Mouse (Mus musculus) CH12.LX (cell line): Measurements from ENCODE around the gene Phf21a. TPM values are rescaled to one million over a fixed set of nuclear protein-coding genes. Genes with fewer than 3 reads are reported as not detected.

Experiments
- DNase-seq: peaks from one replicate; pipeline ENCODE4 v3.0.0-alpha.2; 2013; ENCODE audit errors: extremely low read depth
- H3K27ac ChIP-seq: 2 replicates; pipeline ENCODE4 v1.5.1; 2012; ENCODE audit warnings: low read depth, mild to moderate bottlenecking, control low read depth, moderate library complexity; ENCODE audit not compliant: insufficient read depth
- H3K27me3 ChIP-seq: replicated peaks from 2 replicates; pipeline ENCODE3; 2012; ENCODE audit warnings: inconsistent platforms
- H3K36me3 ChIP-seq, 2 experiments: replicated peaks in 1 of 2; 2 replicates each; pipeline versions ENCODE3 to v1.6.1; 2012; ENCODE audit warnings: inconsistent platforms in 1 of 2, low read length in 1 of 2, mild to moderate bottlenecking in 1 of 2, mixed read lengths in 1 of 2, moderate library complexity in 1 of 2; ENCODE audit not compliant: control insufficient read depth in 1 of 2, insufficient read depth in 1 of 2
- H3K4me1 ChIP-seq, 2 experiments: 2 replicates each; pipeline ENCODE4 v1.6.1; 2012; ENCODE audit warnings: inconsistent platforms in 1 of 2, moderate library complexity in 1 of 2; ENCODE audit not compliant: insufficient read depth in 2 of 2, control insufficient read depth in 1 of 2
- H3K4me2 ChIP-seq: 2 replicates; pipeline ENCODE4 v1.6.1; 2012; ENCODE audit warnings: low read depth, mild to moderate bottlenecking, control low read depth; ENCODE audit not compliant: poor library complexity, insufficient read depth, severe bottlenecking
- H3K4me3 ChIP-seq, 3 experiments: fragments of 150-350 bp in 1 of 3; sonication (generic) in 1 of 3; replicated peaks in 1 of 3; 2 replicates each; pipeline versions ENCODE3 to v1.5.1; 2011 to 2012; ENCODE audit warnings: low read depth in 2 of 3, low read length in 2 of 3, mild to moderate bottlenecking in 2 of 3, moderate library complexity in 2 of 3, control low read depth in 1 of 3, improper control_type of control experiment in 1 of 3, inconsistent platforms in 1 of 3, mixed read lengths in 1 of 3; ENCODE audit not compliant: poor library complexity in 1 of 3
- H3K79me2 ChIP-seq: replicated peaks from 2 replicates; pipeline ENCODE4 v1.6.1; 2012; ENCODE audit warnings: mild to moderate bottlenecking, moderate library complexity; ENCODE audit not compliant: control insufficient read depth, poor library complexity, insufficient read depth, severe bottlenecking; ENCODE audit errors: extremely low read depth
- H3K9ac ChIP-seq: 2 replicates; pipeline ENCODE4 v1.6.1; 2012; ENCODE audit warnings: low read depth, mild to moderate bottlenecking, control low read depth, moderate library complexity; ENCODE audit not compliant: insufficient read depth
- H3K9me3 ChIP-seq: replicated peaks from 2 replicates; pipeline ENCODE3; 2012; ENCODE audit warnings: low read length, inconsistent platforms, mixed read lengths
- BHLHE40 ChIP-seq: IDR thresholded peaks from 2 replicates; pipeline ENCODE4 v1.6.1; 2011; ENCODE audit warnings: mild to moderate bottlenecking, low read depth, low read length, improper control_type of control experiment
- E2F4 ChIP-seq: IDR thresholded peaks from 2 replicates; pipeline ENCODE4 v1.6.1; 2011; ENCODE audit warnings: low read depth, low read length, improper control_type of control experiment; ENCODE audit not compliant: insufficient replicate concordance
- ELF1 ChIP-seq: IDR thresholded peaks from 2 replicates; pipeline ENCODE4 v1.6.1; 2014; ENCODE audit warnings: low read depth, mild to moderate bottlenecking, inconsistent platforms, low read length, improper control_type of control experiment
- EP300 ChIP-seq: IDR thresholded peaks from 2 replicates; pipeline ENCODE4 v1.6.1; 2011; ENCODE audit warnings: low read length, improper control_type of control experiment
- ETS1 ChIP-seq: conservative IDR thresholded peaks from 2 replicates; pipeline ENCODE4 v1.6.1; 2012; ENCODE audit warnings: low read depth, mild to moderate bottlenecking, inconsistent platforms, low read length, improper control_type of control experiment, moderate library complexity
- GABPA ChIP-seq: IDR thresholded peaks from 2 replicates; pipeline ENCODE4 v1.6.1; 2012; ENCODE audit warnings: low read depth, low read length, improper control_type of control experiment, inconsistent platforms; ENCODE audit not compliant: insufficient replicate concordance
- HCFC1 ChIP-seq: IDR thresholded peaks from 2 replicates; pipeline ENCODE4 v1.6.1; 2012; ENCODE audit warnings: low read depth, mild to moderate bottlenecking, inconsistent platforms, low read length, improper control_type of control experiment
- IRF4 ChIP-seq: IDR thresholded peaks from 2 replicates; pipeline ENCODE4 v1.6.1; 2014; ENCODE audit warnings: low read depth, mild to moderate bottlenecking, inconsistent platforms, low read length, improper control_type of control experiment
- JUND ChIP-seq: conservative IDR thresholded peaks from 2 replicates; pipeline ENCODE4 v1.6.1; 2011; ENCODE audit warnings: low read depth, low read length, improper control_type of control experiment
- KAT2A ChIP-seq: IDR thresholded peaks from 2 replicates; pipeline ENCODE4 v1.6.1; 2012; ENCODE audit warnings: low read length, improper control_type of control experiment, inconsistent platforms; ENCODE audit not compliant: insufficient replicate concordance
- MAFK ChIP-seq: IDR thresholded peaks from 2 replicates; pipeline ENCODE4 v1.6.1; 2011; ENCODE audit warnings: low read length, improper control_type of control experiment; ENCODE audit not compliant: insufficient replicate concordance
- MAZ ChIP-seq: IDR thresholded peaks from 2 replicates; pipeline ENCODE4 v1.6.1; 2012; ENCODE audit warnings: low read depth, mild to moderate bottlenecking, inconsistent platforms, low read length, improper control_type of control experiment, moderate library complexity
- MYC ChIP-seq: IDR thresholded peaks from 2 replicates; pipeline ENCODE4 v1.6.1; 2011; ENCODE audit warnings: low read depth, mild to moderate bottlenecking, improper control_type of control experiment, low read length
- NRF1 ChIP-seq: IDR thresholded peaks from 2 replicates; pipeline ENCODE4 v1.6.1; 2014; ENCODE audit warnings: low read depth, mild to moderate bottlenecking, inconsistent platforms, low read length, improper control_type of control experiment, moderate library complexity
- SIN3A ChIP-seq: IDR thresholded peaks from 2 replicates; pipeline ENCODE4 v1.6.1; 2012; ENCODE audit warnings: low read length, improper control_type of control experiment, inconsistent platforms
- SMC3 ChIP-seq: IDR thresholded peaks from 2 replicates; pipeline ENCODE4 v1.6.1; 2011; ENCODE audit warnings: low read depth, low read length, improper control_type of control experiment
- TBP ChIP-seq: conservative IDR thresholded peaks from 2 replicates; pipeline ENCODE4 v1.6.1; 2011; ENCODE audit warnings: low read depth, low read length, improper control_type of control experiment
- TCF12 ChIP-seq: IDR thresholded peaks from 2 replicates; pipeline ENCODE4 v1.6.1; 2014; ENCODE audit warnings: low read depth, mild to moderate bottlenecking, inconsistent platforms, low read length, improper control_type of control experiment
- USF1 ChIP-seq: IDR thresholded peaks from 2 replicates; pipeline ENCODE4 v1.6.1; 2014; ENCODE audit warnings: low read depth, mild to moderate bottlenecking, inconsistent platforms, low read length, improper control_type of control experiment
- ZC3H11A ChIP-seq: IDR thresholded peaks from 2 replicates; pipeline ENCODE4 v1.6.1; 2012; ENCODE audit warnings: low read depth, mild to moderate bottlenecking, inconsistent platforms, low read length, improper control_type of control experiment
- dilution Hi-C: fragments of 300-500 bp; cut with MboI; formaldehyde crosslinking; loops from 2 replicates; pipeline ENCODE4 v1.14.3; 2020; ENCODE audit warnings: low sequenced_read_pairs; ENCODE audit not compliant: extremely low pct_unique_long_range_greater_than_20kb, extremely low pct_ligation_motif_present
- in situ Hi-C: fragments of 300-500 bp; cut with MboI; formaldehyde crosslinking; loops from 3 replicates; pipeline ENCODE4 v1.14.3; 2019; ENCODE audit warnings: low sequenced_read_pairs, low pct_ligation_motif_present, low pct_unique_long_range_greater_than_20kb, mixed read lengths
- polyA plus RNA-seq: library from polyadenylated mRNA; unstranded; fragments of >175 nt; gene quantifications from 2 replicates; pipeline ENCODE4 v1.2.1, GENCODE M21; 2012; ENCODE audit warnings: low read depth; ENCODE audit not compliant: insufficient read length
- total RNA-seq, 2 experiments: library from RNA; depleted of rRNA; stranded (reverse); fragments of 300-350 nt in 1 of 2; fragments of >200 nt in 1 of 2; gene quantifications; 2 replicates each; pipeline ENCODE4 v1.2.3; 2012 to 2014

Gene Phf21a
- total and polyA plus RNA-seq, 3 experiments, result 10.2 to 24.5 (median 12.0) TPM

DNA sequence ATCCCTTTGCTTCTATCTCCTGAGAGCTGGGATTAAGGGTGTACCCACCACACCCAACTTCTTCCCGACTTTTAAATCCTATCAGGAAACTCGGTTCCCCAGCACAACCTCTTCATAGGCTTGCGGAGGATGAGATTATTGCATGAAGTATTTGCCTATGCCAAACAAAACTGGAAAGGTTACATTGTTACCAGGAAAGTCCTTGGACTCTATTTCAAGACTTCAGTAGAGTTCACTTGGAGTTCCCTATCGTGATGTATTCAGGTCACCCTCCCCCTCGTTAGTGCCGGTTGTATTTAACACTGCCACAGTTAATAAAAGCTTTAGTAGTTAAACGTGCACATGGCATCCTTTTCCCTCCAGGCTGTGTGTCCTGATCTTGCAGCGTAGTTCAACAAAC lies 1.2 kb downstream of the Phf21a start:
- dilution Hi-C loops, result no loop called here
- no peaks in the 10 kb centered on the region for H3K36me3 ChIP-seq

DNA sequence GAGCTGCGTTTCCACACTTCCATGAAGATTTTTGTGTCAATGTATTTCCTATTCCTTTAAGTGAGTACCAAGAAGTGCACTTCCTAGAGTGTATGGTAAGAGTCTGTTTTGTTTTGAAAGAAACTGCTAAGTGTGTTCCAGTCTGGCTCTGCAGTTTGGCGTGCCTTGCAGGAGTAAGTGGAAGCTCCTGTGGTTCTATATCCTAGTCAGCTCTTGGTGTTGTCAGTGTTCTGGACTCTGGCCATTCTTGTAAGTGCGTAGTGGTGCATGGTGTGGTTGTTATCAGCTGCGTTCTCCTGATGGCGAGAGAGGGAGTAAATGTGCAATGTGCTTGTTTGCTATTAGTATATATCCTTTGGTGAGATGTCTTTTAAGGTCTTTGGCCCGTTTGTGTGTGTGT lies 7.9 kb downstream of the Phf21a start:
- no peak for TF ChIP-seq BHLHE40
- TF ChIP-seq MAZ, result no peak
- TF ChIP-seq NRF1, result no peak
- TF ChIP-seq EP300, result no peak
- TF ChIP-seq MAFK, result no peak
- TF ChIP-seq MYC, result no peak
- no peak for TF ChIP-seq ETS1
- no peak for TF ChIP-seq E2F4
- TF ChIP-seq JUND, result no peak
- TF ChIP-seq IRF4, result no peak
- no peak for TF ChIP-seq USF1
- TF ChIP-seq SMC3, result no peak
- dilution Hi-C loops, result no loop called here
- no peak overlapping the region for H3K4me2 ChIP-seq
- H3K36me3 ChIP-seq, result no peaks in the 10 kb centered on the region
- H3K4me1 ChIP-seq, result peaks cover 0 to 3% of the 10 kb centered on the region in 2 experiments; a peak in 1 of 4 replicates
- no peaks in the 10 kb centered on the region for H3K27me3 ChIP-seq
- no peak overlapping the region for H3K9ac ChIP-seq
- H3K4me3 ChIP-seq, result no peak overlapping the region
- in situ Hi-C loops, result no loop called here
- no peak overlapping the region for H3K27ac ChIP-seq
- H3K79me2 ChIP-seq, result no peaks in the 10 kb centered on the region
- DNase-seq, result no peak
- H3K9me3 ChIP-seq, result peaks cover 6% of the 10 kb centered on the region

More for the DNA sequence above, 1.2 kb downstream of the Phf21a start:
- in situ Hi-C loops, result no loop called here
- DNase-seq, result no peak
- no peaks in the 10 kb centered on the region for H3K79me2 ChIP-seq
- H3K4me2 ChIP-seq, result no peak overlapping the region
- peaks cover 6% of the 10 kb centered on the region for H3K27me3 ChIP-seq
- H3K4me1 ChIP-seq, result no peaks in the 10 kb centered on the region
- H3K9me3 ChIP-seq, result peaks cover 4% of the 10 kb centered on the region
- H3K4me3 ChIP-seq, result no peak overlapping the region
- TF ChIP-seq ZC3H11A, result no peak
- H3K9ac ChIP-seq, result no peak overlapping the region
- H3K27ac ChIP-seq, result no peak overlapping the region

DNA sequence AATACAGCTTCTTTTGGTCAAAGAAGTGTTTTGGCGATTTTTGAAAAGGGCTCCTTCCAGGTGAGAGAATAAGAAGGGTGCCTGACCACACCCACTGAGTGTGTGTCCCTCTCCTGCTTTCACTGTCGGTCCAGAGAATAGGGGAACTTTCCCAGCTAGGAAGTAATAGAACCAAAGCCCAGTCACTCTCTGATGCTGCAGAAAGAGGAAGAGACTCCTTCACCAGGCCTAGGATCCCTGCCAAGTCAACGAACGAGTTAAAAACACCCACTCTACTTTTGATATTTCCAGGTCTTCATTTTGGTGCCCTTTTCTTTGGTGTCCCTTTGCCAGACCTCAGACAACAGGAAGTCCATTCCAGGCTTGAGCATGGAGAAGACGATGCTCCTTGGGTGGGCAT lies 31.6 kb downstream of the Phf21a start:
- TF ChIP-seq BHLHE40 (no peak), KAT2A (no peak), SMC3 (no peak), SIN3A (no peak), TBP (no peak), ELF1 (no peak), HCFC1 (no peak), ZC3H11A (no peak), GABPA (no peak), EP300 (no peak), TCF12 (no peak)
- Histone ChIP-seq H3K4me2 (no peak overlapping the region), H3K9me3 (no peaks in the 10 kb centered on the region), H3K4me3 (no peak overlapping the region), H3K27me3 (peaks cover 2% of the 10 kb centered on the region), H3K36me3 (no peaks in the 10 kb centered on the region), H3K27ac (no peak overlapping the region), H3K4me1 (no peaks in the 10 kb centered on the region), H3K79me2 (no peaks in the 10 kb centered on the region), H3K9ac (no peak overlapping the region)
- DNase-seq, result no peak
- in situ Hi-C loops, result no loop called here
- dilution Hi-C loops, result no loop called here
